Mouse (Mus musculus): Measurements from ENCODE around the gene Bbs4.
"Not testable (repeated sequence)": the region's sequence is repeated elsewhere in the genome, so short reads cannot be mapped to it uniquely, and the experiment has no call there.

Bbs4 gene

GRCm38 (mm10) chr9:59353253-59353639, at the start of gene Bbs4:
Gene Bbs4, minus strand, starts transcription at chr9:59353508.
- peak; percentile 88 for DNase-seq (ENCODE audit: low read depth)

GRCm38 (mm10) chr9:59389086-59389485, 35.8 kb upstream of the Bbs4 start:
- no peak for DNase-seq (ENCODE audit: low read depth)

- DNase-seq (ENCODE audit: low read depth), result no peak
Observed at GRCm38 (mm10) chr9:59388311-59388710, 35.0 kb upstream of the Bbs4 start.

GRCm38 (mm10) chr9:59387461-59387860, 34.2 kb upstream of the Bbs4 start:
- DNase-seq (ENCODE audit: low read depth), result no peak

- no peak for DNase-seq (ENCODE audit: low read depth)
Observed at GRCm38 (mm10) chr9:59375626-59376025, 22.3 kb upstream of the Bbs4 start.

- DNase-seq (ENCODE audit: low read depth), result no peak
Observed at GRCm38 (mm10) chr9:59369646-59370045, 16.3 kb upstream of the Bbs4 start.

GRCm38 (mm10) chr9:59369220-59369619, 15.9 kb upstream of the Bbs4 start:
- peak; percentile 91 for DNase-seq (ENCODE audit: low read depth)

GRCm38 (mm10) chr9:59360487-59360886, 7.2 kb upstream of the Bbs4 start:
- not testable (repeated sequence) for DNase-seq (ENCODE audit: low read depth)

GRCm38 (mm10) chr9:59358041-59358440, 4.7 kb upstream of the Bbs4 start:
- DNase-seq (ENCODE audit: low read depth), result peak; percentile 73

GRCm38 (mm10) chr9:59352586-59353252, 589 bp downstream of the Bbs4 start:
- no peak for DNase-seq (ENCODE audit: low read depth)

- DNase-seq (ENCODE audit: low read depth), result no peak
Observed at GRCm38 (mm10) chr9:59346176-59346575, 7.1 kb downstream of the Bbs4 start.

- DNase-seq (ENCODE audit: low read depth), result peak; percentile 79
Observed at GRCm38 (mm10) chr9:59340002-59340401, 13.3 kb downstream of the Bbs4 start.

- DNase-seq (ENCODE audit: low read depth), result no peak
Observed at GRCm38 (mm10) chr9:59339107-59339506, 14.2 kb downstream of the Bbs4 start.

GRCm38 (mm10) chr9:59338411-59338810, 14.9 kb downstream of the Bbs4 start:
- DNase-seq (ENCODE audit: low read depth), result no peak

GRCm38 (mm10) chr9:59337889-59338288, 15.4 kb downstream of the Bbs4 start:
- peak; percentile 29 for DNase-seq (ENCODE audit: low read depth)

GRCm38 (mm10) chr9:59336539-59336938, 16.8 kb downstream of the Bbs4 start:
- DNase-seq (ENCODE audit: low read depth), result no peak

GRCm38 (mm10) chr9:59330055-59330454, 23.3 kb downstream of the Bbs4 start:
- DNase-seq (ENCODE audit: low read depth), result no peak

GRCm38 (mm10) chr9:59324351-59324750, 29.0 kb downstream of the Bbs4 start:
- no peak for DNase-seq (ENCODE audit: low read depth)

- no peak for DNase-seq (ENCODE audit: low read depth)
Observed at GRCm38 (mm10) chr9:59316206-59316605, 37.1 kb downstream of the Bbs4 start.

- no peak for DNase-seq (ENCODE audit: low read depth)
Observed at GRCm38 (mm10) chr9:59311284-59311670, 42.0 kb downstream of the Bbs4 start.

- no peak for DNase-seq (ENCODE audit: low read depth)
Observed at GRCm38 (mm10) chr9:59310582-59311283, 42.6 kb downstream of the Bbs4 start.

- DNase-seq (ENCODE audit: low read depth), result no peak
Observed at GRCm38 (mm10) chr9:59307890-59308289, 45.4 kb downstream of the Bbs4 start.

GRCm38 (mm10) chr9:59296419-59296818, 56.9 kb downstream of the Bbs4 start:
- no peak for DNase-seq (ENCODE audit: low read depth)

GRCm38 (mm10) chr9:59292493-59292875, 60.8 kb downstream of the Bbs4 start:
- no peak for DNase-seq (ENCODE audit: low read depth)

Data from 416B (cell line).